In genomic region chr7:122909296-122909695, GRCm38 (mm10) we compare ENCODE assay signal across 14 mouse cellular contexts. TPM values are rescaled to one million over a fixed set of nuclear protein-coding genes. Genes with fewer than 3 reads are reported as not detected.
DNase-seq lines count a peak whose midpoint lies in the region; ATAC-seq and TF ChIP-seq lines count a peak whose summit lies in the region.
"Had no signal": no experiment of that assay in that cellular context is flagged by ENCODE, and none has a peak within 500 bp of the region (broad histone marks: within the 10 kb centered on the region; RNA-seq: fewer than 3 reads in every experiment).

No protein-coding gene starts in this region.

- H3K27me3 ChIP-seq in hindbrain, embryonic 14.5 days (ENCODE audit: control insufficient read depth, insufficient read depth, low read length) = no peaks in the 10 kb centered on the region
- H3K27me3 ChIP-seq: forebrain, embryonic 15.5 days; heart, embryonic 13.5 days; limb, embryonic 12.5 days had no signal

- no peak overlapping the region for H3K27ac ChIP-seq in hindbrain, embryonic 14.5 days
- H3K27ac ChIP-seq: forebrain, embryonic 15.5 days; heart, embryonic 13.5 days; limb, embryonic 12.5 days; liver, embryonic 14.5 days had no signal

- DNase-seq in frontal cortex, postnatal 25 days (ENCODE audit: low spot score in 2 of 2) = peak; percentile 8 to 19
- DNase-seq in frontal cortex, postnatal 10 days (ENCODE audit: low spot score in 2 of 2) = no peak
- DNase-seq in layer of hippocampus, adult 11-12 months (ENCODE audit: low spot score) = peak; percentile 34
- DNase-seq in layer of hippocampus, adult 9-10 months (ENCODE audit: low spot score) = no peak
- peak; percentile 17 for DNase-seq in lung, postnatal 14 days
- no peak for DNase-seq in lung, adult 2 months
- no peak for DNase-seq in hindbrain, embryonic 14.5 days (ENCODE audit: low spot score)
- DNase-seq: cerebellum, adult 9-11 months; gastrocnemius, postnatal 36 days; thymus, adult 18-20 months had no signal

- no peak for ATAC-seq in hindbrain, embryonic 14.5 days (ENCODE audit: low FRiP score)
- ATAC-seq: forebrain, embryonic 15.5 days had no signal

- no peaks in the 10 kb centered on the region for H3K36me3 ChIP-seq in hindbrain, embryonic 14.5 days (replicated peaks; ENCODE audit: control insufficient read depth, insufficient read depth)
- H3K36me3 ChIP-seq: forebrain, embryonic 15.5 days; heart, embryonic 13.5 days; limb, embryonic 12.5 days had no signal

- no peak for TF ChIP-seq POLR2A in lung, adult 2 months (IDR thresholded peaks at IDR 0.05; ENCODE audit: borderline replicate concordance, extremely low read depth, low read depth, low read length)

- TF ChIP-seq CTCF in lung, adult 2 months (IDR thresholded peaks at IDR 0.05; ENCODE audit: insufficient read depth, low read length) = no peak

- H3K9ac ChIP-seq in hindbrain, embryonic 14.5 days = no peak overlapping the region
- H3K9ac ChIP-seq: forebrain, embryonic 15.5 days; heart, embryonic 13.5 days; limb, embryonic 12.5 days; liver, embryonic 14.5 days had no signal

- no peaks in the 10 kb centered on the region for H3K9me3 ChIP-seq in hindbrain, embryonic 14.5 days (ENCODE audit: control insufficient read depth, low read length)
- H3K9me3 ChIP-seq: forebrain, embryonic 15.5 days; heart, embryonic 13.5 days; limb, embryonic 12.5 days had no signal

- no peaks in the 10 kb centered on the region for H3K4me1 ChIP-seq in lung, adult 2 months (ENCODE audit: control insufficient read depth, insufficient read depth, low read length)
- H3K4me1 ChIP-seq in hindbrain, embryonic 14.5 days (replicated peaks; ENCODE audit: control insufficient read depth, insufficient read depth, low read length) = no peaks in the 10 kb centered on the region
- H3K4me1 ChIP-seq: forebrain, embryonic 15.5 days; heart, embryonic 13.5 days; limb, embryonic 12.5 days had no signal

- no peak overlapping the region for H3K4me2 ChIP-seq in hindbrain, embryonic 14.5 days (replicated peaks)
- H3K4me2 ChIP-seq: forebrain, embryonic 15.5 days; heart, embryonic 13.5 days; limb, embryonic 12.5 days had no signal

- 73% methylated on average over 8 of the region's 8 CpGs for WGBS in lung, adult 2 months
- 87% methylated on average over 8 of the region's 8 CpGs for WGBS in hindbrain, embryonic 14.5 days

- H3K4me3 ChIP-seq in lung, adult 2 months (replicated peaks; ENCODE audit: extremely low read depth, low read depth, low read length) = no peak overlapping the region
- no peak overlapping the region for H3K4me3 ChIP-seq in hindbrain, embryonic 14.5 days (replicated peaks; ENCODE audit: low read length)
- H3K4me3 ChIP-seq: forebrain, embryonic 15.5 days; heart, embryonic 13.5 days; limb, embryonic 12.5 days had no signal

RNA-seq across cellular contexts. Expression of gene Rbbp6, which starts 56.2 kb away (rescaled TPM):
- 6.8 and 12.0 TPM in 2 replicates for polyA plus RNA-seq in lung, adult 2 months (2012; rRNA removed)
- 28.9 and 31.0 TPM in 2 replicates for polyA plus RNA-seq in hindbrain, embryonic 14.5 days (2014; fragmentation: Nextera tagmentation; extraction: Ambion mirVana)

Comparison
In these comparisons a context has a peak if more than half of its experiments do, and no peak if none do; other contexts are left out.
1. DNase-seq: peak in frontal cortex, postnatal 25 days (2 of 2), layer of hippocampus, adult 11-12 months (single experiment) and lung, postnatal 14 days (single experiment); none in frontal cortex, postnatal 10 days (0 of 2), layer of hippocampus, adult 9-10 months (single experiment), lung, adult 2 months (single experiment) and hindbrain, embryonic 14.5 days (single experiment).